Mouse (Mus musculus): ENCODE results near the gene Ccdc159.

The Ccdc159 gene

GRCm38 (mm10) chr9:21934021-21934420 is 6.8 kb downstream of the Ccdc159 start:
- no peak for DNase-seq (ENCODE audit: low spot score in 2 of 2)

DNA sequence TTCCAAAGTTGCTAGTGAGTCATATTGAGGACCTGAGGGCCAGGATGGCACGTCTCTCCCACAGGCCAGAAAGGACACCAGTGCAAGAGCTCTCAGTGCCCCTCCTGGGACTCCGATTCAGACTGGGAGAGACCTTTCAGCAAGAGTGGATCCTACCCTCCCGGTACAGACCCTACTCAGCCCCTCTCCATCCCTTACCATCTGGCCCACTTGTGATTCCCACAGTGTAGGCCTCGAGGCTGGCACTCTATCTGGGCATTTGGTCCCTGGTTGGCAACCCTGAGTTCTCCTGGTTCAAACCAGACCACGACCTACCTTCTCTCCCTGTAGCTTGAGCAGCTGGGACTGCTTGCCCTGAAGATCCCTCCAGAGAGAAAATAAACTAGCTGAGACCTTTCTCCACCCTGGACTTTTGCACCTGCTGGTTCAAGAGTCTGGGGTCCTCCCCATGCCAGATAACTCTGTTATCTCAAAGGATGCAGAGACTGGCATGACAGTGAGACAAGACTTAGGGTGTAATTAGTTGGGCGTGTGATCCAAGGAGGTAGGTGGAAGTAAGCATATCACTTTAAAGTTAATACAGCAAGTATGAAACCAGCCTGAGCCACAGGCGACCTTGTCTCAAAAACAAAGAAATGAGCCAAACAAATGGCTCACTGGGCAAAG is 8.3 kb downstream of the Ccdc159 start:
- no peak for DNase-seq (ENCODE audit: low spot score in 2 of 2)

DNA sequence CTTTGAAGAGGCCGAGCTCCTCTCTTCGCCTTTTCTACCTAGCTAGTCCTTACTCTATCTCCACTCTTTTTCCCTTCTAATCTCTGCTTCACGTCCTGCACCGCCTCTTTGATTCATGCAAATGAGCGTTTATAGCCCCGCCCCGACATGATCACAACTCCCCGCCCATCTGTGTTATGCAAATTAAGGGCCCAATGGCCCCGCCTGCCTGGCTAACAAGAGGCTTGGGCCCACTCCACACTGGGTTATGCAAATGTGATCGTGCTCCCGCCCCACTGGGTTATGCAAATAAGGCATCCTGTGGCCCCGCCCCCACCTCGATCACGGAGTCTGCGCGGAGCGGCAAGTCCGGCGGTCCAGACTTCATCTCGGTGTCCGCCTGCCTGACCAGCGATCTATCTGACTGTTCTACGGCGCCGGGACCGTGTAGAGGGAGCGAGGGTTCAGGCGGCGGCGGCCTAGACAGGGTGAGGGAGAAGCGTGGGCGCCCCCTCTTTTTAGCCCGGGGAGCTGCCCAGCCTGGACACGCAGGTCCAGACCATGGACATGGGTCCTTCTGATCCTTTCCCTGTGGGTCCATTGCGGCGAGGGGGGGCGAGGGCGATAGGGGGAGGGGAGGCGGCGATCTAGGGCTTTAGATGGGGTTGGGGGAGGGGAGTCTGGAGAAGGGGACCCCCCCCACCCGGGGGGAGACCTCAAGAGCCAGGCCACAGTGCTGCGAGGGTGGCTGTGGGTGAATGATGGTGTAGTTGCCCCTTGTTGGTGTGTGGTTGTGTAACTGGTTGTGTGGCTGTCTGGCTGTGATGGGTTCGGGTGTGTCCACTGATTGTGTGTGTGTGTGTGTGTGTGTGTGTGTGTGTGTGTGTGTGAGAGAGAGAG is 9.7 kb downstream of the Ccdc159 start, which contains the start of gene Plppr2:
Gene Plppr2, plus strand, starts transcription at position 342 of the 879 bp plus-strand sequence.
- DNase-seq (ENCODE audit: low spot score in 2 of 2), result peak; percentile 98 to 99

DNA sequence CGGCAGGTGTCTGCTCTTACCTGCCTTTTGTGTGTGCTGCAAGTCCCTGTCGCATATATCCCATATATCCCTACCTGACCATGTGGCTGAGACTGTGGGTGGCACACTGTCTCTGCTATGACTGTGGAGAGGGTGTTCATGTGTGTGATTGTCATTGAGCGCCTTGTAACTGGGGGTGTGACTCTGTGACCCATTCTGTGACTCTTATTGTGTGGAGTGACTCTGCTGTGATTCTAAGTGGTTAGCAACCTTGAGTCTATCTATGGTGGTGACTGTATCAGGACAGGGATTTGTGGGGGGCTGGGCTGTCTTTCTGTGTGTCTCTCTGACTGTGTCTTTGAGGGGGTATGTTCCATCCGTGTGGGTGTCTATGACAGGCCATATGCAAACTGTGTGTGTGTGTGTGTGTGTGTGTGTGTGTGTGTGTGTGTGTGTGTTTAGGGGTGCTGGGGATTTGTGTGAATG is 10.5 kb downstream of the Ccdc159 start:
- peak in 1 of 2 experiments; percentile 72 for DNase-seq (ENCODE audit: low spot score in 2 of 2)

GRCm38 (mm10) chr9:21938234-21938855 is 11.1 kb downstream of the Ccdc159 start:
- no peak for DNase-seq (ENCODE audit: low spot score in 2 of 2)

- no peak for DNase-seq (ENCODE audit: low spot score in 2 of 2)
Measured at GRCm38 (mm10) chr9:21943046-21943445, 15.8 kb downstream of the Ccdc159 start.

GRCm38 (mm10) chr9:21943638-21944037 is 16.4 kb downstream of the Ccdc159 start:
- no peak for DNase-seq (ENCODE audit: low spot score in 2 of 2)

DNA sequence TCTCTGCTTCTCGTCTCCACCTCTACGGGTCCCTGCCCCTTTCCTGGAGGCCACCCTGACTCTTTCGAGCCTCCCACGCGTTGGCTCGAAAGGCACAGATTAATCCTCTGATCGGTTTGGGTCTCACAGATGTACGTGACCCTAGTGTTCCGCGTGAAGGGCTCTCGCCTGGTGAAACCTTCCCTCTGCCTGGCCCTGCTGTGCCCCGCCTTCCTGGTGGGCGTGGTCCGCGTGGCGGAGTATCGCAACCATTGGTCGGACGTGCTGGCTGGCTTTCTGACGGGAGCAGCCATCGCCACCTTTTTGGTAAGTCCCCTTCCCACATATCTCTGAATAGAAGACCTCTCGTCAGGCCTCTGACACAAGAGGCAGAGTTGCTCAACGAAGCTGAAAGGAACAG is 17.0 kb downstream of the Ccdc159 start:
- DNase-seq (ENCODE audit: low spot score in 2 of 2), result no peak

DNA sequence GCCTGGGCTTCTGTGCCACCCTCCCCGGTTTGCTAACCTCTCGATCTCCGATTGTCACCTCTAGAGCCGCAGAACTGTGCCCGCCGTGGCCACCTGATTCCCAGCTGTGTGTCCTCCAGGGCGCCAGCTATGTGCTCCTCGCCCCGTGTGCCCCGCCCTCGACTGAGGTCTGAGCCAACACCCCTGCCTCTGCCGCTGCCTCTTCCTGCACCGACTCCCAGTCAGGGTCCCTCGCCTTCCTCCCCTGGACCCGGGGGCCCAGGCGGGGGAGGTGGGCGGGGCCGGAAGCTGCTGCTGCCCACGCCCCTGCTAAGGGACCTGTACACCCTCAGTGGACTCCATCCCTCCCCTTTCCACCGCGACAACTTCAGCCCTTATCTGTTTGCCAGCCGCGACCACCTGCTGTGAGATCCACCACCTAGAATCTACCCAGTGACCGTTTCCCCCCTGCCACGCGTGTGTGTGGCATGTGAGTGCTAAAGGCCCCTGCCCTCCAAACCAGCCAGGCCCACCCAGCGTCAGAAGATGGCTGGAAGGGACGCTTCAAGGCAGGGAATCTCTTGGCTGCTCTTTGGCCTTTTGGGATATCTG is 20.4 kb downstream of the Ccdc159 start:
- no peak for DNase-seq (ENCODE audit: low spot score in 2 of 2)

GRCm38 (mm10) chr9:21948146-21948545 is 20.9 kb downstream of the Ccdc159 start:
- no peak for DNase-seq (ENCODE audit: low spot score in 2 of 2)

GRCm38 (mm10) chr9:21948790-21949189 is 21.5 kb downstream of the Ccdc159 start:
- no peak for DNase-seq (ENCODE audit: low spot score in 2 of 2)

GRCm38 (mm10) chr9:21950322-21950721 is 23.1 kb downstream of the Ccdc159 start:
- no peak for DNase-seq (ENCODE audit: low spot score in 2 of 2)

GRCm38 (mm10) chr9:21951977-21952376 is 24.7 kb downstream of the Ccdc159 start:
- DNase-seq (ENCODE audit: low spot score in 2 of 2), result no peak

DNA sequence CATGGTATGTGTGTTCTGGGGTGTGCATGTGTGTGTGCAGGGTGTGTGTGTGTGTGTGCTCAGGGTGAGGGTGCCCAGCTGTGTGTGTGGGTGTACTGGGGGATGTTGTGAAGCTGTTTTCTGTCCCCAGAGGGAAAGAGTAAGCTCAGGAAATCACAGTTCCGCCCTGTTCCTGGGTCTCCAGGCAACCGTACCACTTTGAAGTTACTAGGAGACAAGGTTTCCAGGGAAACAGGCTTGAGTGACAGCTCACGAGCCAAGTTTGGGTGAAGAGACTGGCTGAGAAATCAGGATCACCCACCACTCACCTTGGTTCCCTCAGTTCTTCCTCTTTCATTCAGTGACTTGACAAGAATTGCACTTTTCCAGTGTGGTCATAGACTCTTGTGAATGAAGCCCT is 26.3 kb downstream of the Ccdc159 start:
- DNase-seq (ENCODE audit: low spot score in 2 of 2), result peak; percentile 76 to 77

DNA sequence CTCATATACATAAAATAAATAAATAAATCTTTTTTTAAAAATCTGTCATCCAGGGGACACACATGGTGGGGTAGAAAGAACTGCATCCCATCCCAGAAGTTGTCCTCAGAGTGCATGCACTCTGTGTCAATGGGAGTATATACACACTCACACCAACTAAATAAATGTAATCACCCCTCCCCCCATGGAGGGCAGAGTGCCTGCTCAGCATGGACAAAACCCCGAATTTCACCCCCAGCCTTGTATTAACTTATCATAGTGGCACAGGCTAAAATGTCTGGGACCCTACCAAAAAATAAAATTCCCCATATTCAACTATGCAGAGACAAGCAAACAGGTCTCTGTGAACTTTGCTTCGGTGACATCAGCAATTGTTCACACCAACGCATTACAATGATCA is 27.4 kb downstream of the Ccdc159 start:
- no peak for DNase-seq (ENCODE audit: low spot score in 2 of 2)

DNA sequence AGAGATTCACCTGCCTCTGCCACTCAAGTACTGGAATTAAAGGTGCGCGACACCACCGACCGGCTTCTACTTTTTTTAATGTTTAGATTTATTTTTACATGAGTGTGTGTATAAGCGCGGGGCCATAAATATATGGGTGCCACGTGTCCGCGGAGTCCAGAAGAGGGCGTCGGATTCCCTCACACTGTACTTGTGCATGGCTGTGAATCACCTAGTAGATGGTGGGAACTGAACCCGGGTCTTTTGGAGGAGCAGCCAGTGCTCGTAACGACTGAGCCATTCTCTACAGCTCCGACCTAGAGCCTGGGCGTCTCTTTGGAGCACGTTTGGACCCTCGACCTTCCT is 27.9 kb downstream of the Ccdc159 start:
- peak in 1 of 2 experiments; percentile 66 for DNase-seq (ENCODE audit: low spot score in 2 of 2)

DNA sequence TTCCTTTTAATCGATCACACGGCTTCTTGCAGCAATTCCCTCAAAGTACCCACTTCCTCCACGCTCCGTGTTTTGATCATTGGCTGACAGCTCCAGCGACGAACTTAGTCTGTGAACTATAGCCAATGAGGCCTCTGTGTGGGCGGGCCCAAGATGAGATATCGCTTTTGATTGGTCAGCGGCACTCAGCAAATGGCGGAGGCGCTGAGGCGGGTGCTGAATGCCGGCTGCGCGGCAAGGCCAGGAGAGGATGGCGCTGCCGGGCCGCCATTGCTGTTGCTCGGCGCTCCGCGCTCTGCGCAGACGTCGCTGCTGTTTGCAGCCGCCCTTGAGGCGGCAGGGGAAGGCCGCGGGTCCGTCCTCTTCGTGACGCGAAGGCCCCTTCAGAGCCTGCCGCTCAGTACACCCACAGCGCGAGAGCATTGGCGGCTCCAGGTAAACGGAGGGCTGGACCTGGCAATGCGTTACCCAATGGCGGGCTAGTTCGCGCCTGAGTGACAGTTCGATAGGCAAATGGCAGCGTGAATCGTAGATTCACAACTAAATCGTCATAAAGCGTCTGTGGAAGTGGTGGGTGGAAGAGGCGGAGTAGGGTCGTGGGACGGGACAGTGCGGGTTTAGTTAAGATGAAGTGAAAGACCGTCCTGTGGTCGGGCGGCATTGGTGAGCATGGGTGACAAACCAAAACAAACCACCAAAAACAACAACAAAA is 28.5 kb downstream of the Ccdc159 start, which contains the start of gene Swsap1:
Gene Swsap1, plus strand, starts transcription at position 186 of the 712 bp plus-strand sequence.
- peak; percentile 100 for DNase-seq (ENCODE audit: low spot score in 2 of 2)

DNA sequence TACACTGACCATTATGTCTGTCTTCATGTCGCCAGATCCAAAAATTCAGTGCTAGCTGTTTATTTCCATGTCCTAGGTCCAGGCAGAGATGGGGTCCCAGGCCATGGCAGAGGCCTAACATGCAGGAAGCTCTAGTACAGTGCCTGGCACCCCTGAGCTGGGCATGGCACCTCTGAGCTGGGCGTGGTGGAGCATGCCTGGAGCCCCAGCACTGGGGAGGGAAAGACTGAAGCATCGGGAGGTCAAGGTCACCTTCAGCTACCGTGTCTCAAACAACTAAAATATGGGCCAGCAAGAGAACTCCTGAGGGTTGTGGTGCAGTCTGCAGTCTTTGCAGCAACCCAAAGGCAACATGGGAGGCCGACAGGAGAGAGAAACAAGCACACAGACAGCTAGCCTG is 31.1 kb downstream of the Ccdc159 start:
- DNase-seq (ENCODE audit: low spot score in 2 of 2), result no peak

- no peak for DNase-seq (ENCODE audit: low spot score in 2 of 2)
Measured at GRCm38 (mm10) chr9:21959244-21959643, 32.0 kb downstream of the Ccdc159 start.

DNA sequence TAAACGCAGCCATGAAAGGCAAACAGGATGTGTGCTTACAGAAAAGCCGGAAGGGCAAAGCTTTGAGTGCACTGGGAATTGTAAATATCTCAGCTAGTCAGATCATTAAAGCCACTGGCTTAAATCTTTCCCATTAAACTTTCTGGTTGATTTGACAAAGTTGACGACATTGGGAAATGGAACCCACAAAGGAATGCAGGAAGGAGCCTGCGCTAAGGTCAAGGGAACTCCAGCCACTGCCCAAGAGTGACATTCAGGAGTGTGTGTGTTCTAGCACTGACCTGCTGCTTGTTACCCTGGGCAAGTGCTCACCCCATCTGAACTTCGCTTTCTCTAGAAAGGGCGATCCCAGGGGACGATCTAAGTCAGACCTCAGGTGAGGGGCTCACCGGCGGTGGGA is 32.9 kb downstream of the Ccdc159 start:
- no peak for DNase-seq (ENCODE audit: low spot score in 2 of 2)

DNA sequence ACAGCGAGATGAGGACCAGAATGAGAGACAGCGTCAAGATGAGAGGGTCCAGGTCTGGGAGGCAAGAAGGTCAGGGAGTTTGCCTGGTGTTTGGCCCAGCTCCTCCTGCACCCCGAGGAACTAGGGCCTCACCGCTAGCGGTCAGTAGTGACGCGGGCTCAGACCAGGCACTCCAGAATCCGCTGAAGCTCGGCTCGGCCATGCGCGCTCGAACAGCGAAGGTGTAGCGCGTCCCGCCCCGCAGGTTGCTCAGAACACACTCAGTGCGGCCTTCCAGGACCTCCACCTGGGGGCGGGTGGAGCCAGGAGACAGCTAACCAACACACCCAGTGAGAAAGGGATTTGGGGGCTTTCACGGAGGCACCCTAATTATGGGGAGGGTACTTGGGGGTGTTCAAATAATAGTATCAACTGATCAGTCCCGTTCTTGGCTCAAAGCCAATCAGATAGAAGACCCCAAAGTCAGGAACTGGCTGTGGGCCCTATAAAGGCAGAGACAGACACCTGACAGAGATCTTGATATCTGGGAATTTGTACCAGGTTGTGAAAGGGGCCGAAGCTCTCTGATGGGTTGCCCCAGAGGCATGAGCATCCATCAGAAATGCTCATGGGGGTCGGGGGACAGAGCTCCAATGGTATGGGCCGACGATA is 33.4 kb downstream of the Ccdc159 start:
- no peak for DNase-seq (ENCODE audit: low spot score in 2 of 2)
